Comparison of ENCODE assay signal across 9 mouse cellular contexts in the genomic region with DNA sequence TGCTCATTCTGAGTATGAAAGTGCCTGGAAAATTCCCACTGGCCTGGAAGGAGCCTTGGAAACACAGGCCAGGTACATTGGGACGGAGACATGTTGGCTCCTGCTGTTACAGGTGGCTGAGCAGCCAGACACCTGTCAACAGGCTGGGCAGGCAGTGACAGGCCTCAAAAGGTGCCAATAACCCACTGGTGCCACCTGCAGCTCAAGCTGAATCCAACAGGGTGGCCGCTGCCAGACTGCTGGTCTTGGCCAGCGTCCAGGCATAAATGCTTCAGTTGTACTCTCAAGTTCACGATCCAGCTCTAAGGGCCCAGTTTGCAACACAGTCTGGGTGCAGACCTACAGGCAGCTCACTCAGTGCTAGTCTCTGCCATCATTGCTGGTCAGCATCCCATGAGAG. TPM values are rescaled to one million over a fixed set of nuclear protein-coding genes. Genes with fewer than 3 reads are reported as not detected.
DNase-seq lines count a peak whose midpoint lies in the region; ATAC-seq lines count a peak whose summit lies in the region.
"Had no signal": no experiment of that assay in that cellular context is flagged by ENCODE, and none has a peak within 500 bp of the region (broad histone marks: within the 10 kb centered on the region; RNA-seq: fewer than 3 reads in every experiment).

No protein-coding gene starts in this region.

- ATAC-seq in embryonic facial prominence, embryonic 14.5 days (ENCODE audit: low read depth) = peak; percentile 72; the same call in 1 of the 2 replicates
- peak; percentile 59; the same call in 1 of the 2 replicates for ATAC-seq in heart, embryonic 12.5 days (ENCODE audit: insufficient number of reproducible peaks, low FRiP score)

- H3K9ac ChIP-seq in embryonic facial prominence, embryonic 14.5 days (ENCODE audit: low read depth, low read length) = no peak overlapping the region
- H3K9ac ChIP-seq in heart, embryonic 12.5 days = no peak overlapping the region

- peak; percentile 98 for DNase-seq in heart, adult 11 months
- no peak for DNase-seq in heart, embryonic 10.5 days (ENCODE audit: low spot score)
- peak; percentile 62 for DNase-seq in Muller cell, postnatal 12 days (ENCODE audit: inconsistent ontology term)
- peak; percentile 78 for DNase-seq in embryonic facial prominence, embryonic 14.5 days (ENCODE audit: low spot score)
- DNase-seq in kidney, postnatal 25 days = peak; percentile 91 to 95
- peak; percentile 80 for DNase-seq in lung, postnatal 14 days
- DNase-seq in urinary bladder, postnatal 4 days (ENCODE audit: low spot score in 2 of 2) = peak; percentile 54 to 66

- H3K36me3 ChIP-seq in heart, embryonic 10.5 days = 0 out of 2 replicates have a peak, but pooled peaks cover 3% of the 10 kb centered on the region
- H3K36me3 ChIP-seq in embryonic facial prominence, embryonic 14.5 days (ENCODE audit: control insufficient read depth, insufficient read depth, low read length) = no peaks in the 10 kb centered on the region
- 0 out of 2 replicates have a peak, but pooled peaks cover 4% of the 10 kb centered on the region for H3K36me3 ChIP-seq in heart, embryonic 12.5 days

- H3K4me2 ChIP-seq in embryonic facial prominence, embryonic 14.5 days (ENCODE audit: low read depth, low read length) = no peak overlapping the region
- H3K4me2 ChIP-seq in heart, embryonic 12.5 days = no peak overlapping the region

- H3K4me3 ChIP-seq in heart, embryonic 10.5 days = no peak overlapping the region
- H3K4me3 ChIP-seq in embryonic facial prominence, embryonic 14.5 days (ENCODE audit: low read depth, low read length) = no peak overlapping the region
- H3K4me3 ChIP-seq in heart, embryonic 12.5 days = no peak overlapping the region

- H3K9me3 ChIP-seq in heart, embryonic 10.5 days = 0 out of 2 replicates have a peak, but pooled peaks cover 3% of the 10 kb centered on the region
- peaks cover 11% of the 10 kb centered on the region for H3K9me3 ChIP-seq in embryonic facial prominence, embryonic 14.5 days (ENCODE audit: control insufficient read depth, low read length)
- no peaks in the 10 kb centered on the region for H3K9me3 ChIP-seq in heart, embryonic 12.5 days (replicated peaks)

- peaks cover 10% of the 10 kb centered on the region; the same call in 1 of the 2 replicates for H3K4me1 ChIP-seq in heart, embryonic 10.5 days
- H3K4me1 ChIP-seq in embryonic facial prominence, embryonic 14.5 days (ENCODE audit: control insufficient read depth, insufficient read depth, low read length) = peaks cover 7% of the 10 kb centered on the region; the same call in 1 of the 2 replicates
- H3K4me1 ChIP-seq in heart, embryonic 12.5 days (replicated peaks) = peaks cover 18% of the 10 kb centered on the region

- H3K27ac ChIP-seq in heart, embryonic 10.5 days = no peak overlapping the region
- no peak overlapping the region for H3K27ac ChIP-seq in embryonic facial prominence, embryonic 14.5 days (replicated peaks; ENCODE audit: low read depth, low read length)
- H3K27ac ChIP-seq in heart, embryonic 12.5 days (ENCODE audit: poor library complexity, severe bottlenecking) = no peak overlapping the region

- 60% methylated on average over 4 of the region's 4 CpGs for WGBS in heart, embryonic 10.5 days
- WGBS in embryonic facial prominence, embryonic 14.5 days = 45% methylated on average over 4 of the region's 4 CpGs
- 32% methylated on average over 4 of the region's 4 CpGs for WGBS in heart, embryonic 12.5 days

- no peaks in the 10 kb centered on the region for H3K27me3 ChIP-seq in heart, embryonic 10.5 days (ENCODE audit: insufficient read depth, poor library complexity, severe bottlenecking)
- H3K27me3 ChIP-seq in embryonic facial prominence, embryonic 14.5 days (replicated peaks; ENCODE audit: control insufficient read depth, insufficient read depth, low read length) = no peaks in the 10 kb centered on the region
- no peaks in the 10 kb centered on the region for H3K27me3 ChIP-seq in heart, embryonic 12.5 days (replicated peaks)
- H3K27me3 ChIP-seq: CH12.LX had no signal

RNA-seq across cellular contexts. Expression of a gene that starts 10.7 kb away (rescaled TPM):
- 10.8 and 11.0 TPM in 2 replicates for polyA plus RNA-seq in heart, embryonic 10.5 days (2016; fragmentation: Nextera tagmentation; extraction: Ambion mirVana)
- polyA plus RNA-seq in embryonic facial prominence, embryonic 14.5 days (2014; fragmentation: Nextera tagmentation; extraction: Ambion mirVana) = 11.6 and 15.2 TPM in 2 replicates
- polyA plus RNA-seq in heart, embryonic 12.5 days (2016; fragmentation: Nextera tagmentation; extraction: Ambion mirVana) = 11.5 and 12.3 TPM in 2 replicates
